Mouse (Mus musculus): ENCODE measurements at regions not wholly inside any gene's neighbourhood (a gene's known extent, or its start where the extent isn't known, plus 50 kb on each side); places are given as distances from the start of the nearest gene placed in this dataset.

GRCm38 (mm10) chr1:42472495-42473230 lies 222.9 kb upstream of the Pou3f3 start:
- no peak overlapping the region for H3K4me3 ChIP-seq (ENCODE audit: low read depth, low read length)
- ATAC-seq (replicated peaks; ENCODE audit: insufficient number of reproducible peaks, low FRiP score, low TSS enrichment, low read depth) (no peak), DNase-seq (ENCODE audit: low spot score) (no peak)
- no peaks in the 10 kb centered on the region for H3K27me3 ChIP-seq (ENCODE audit: control insufficient read depth, insufficient read depth, low read length)
- no peak overlapping the region for H3K4me2 ChIP-seq (ENCODE audit: low read depth, low read length)
- H3K27ac ChIP-seq (replicated peaks; ENCODE audit: low read depth, low read length) = no peak overlapping the region
- H3K36me3 ChIP-seq (replicated peaks; ENCODE audit: control insufficient read depth, insufficient read depth, low read depth, low read length) = no peaks in the 10 kb centered on the region
- H3K9ac ChIP-seq (replicated peaks; ENCODE audit: low read length) = no peak overlapping the region
- WGBS = 69% methylated on average over 13 of the region's 13 CpGs
- H3K9me3 ChIP-seq (replicated peaks; ENCODE audit: control insufficient read depth, low read length) = no peaks in the 10 kb centered on the region
- H3K4me1 ChIP-seq (ENCODE audit: control insufficient read depth, insufficient read depth, low read length) = no peaks in the 10 kb centered on the region

- DNase-seq (ENCODE audit: low spot score) (no peak), ATAC-seq (replicated peaks; ENCODE audit: insufficient number of reproducible peaks, low FRiP score, low TSS enrichment, low read depth) (no peak)
- WGBS = 76% methylated on average over 8 of the region's 8 CpGs
- Histone ChIP-seq H3K9me3 (replicated peaks; ENCODE audit: control insufficient read depth, low read length) (no peaks in the 10 kb centered on the region), H3K9ac (replicated peaks; ENCODE audit: low read length) (no peak overlapping the region), H3K4me3 (ENCODE audit: low read depth, low read length) (no peak overlapping the region), H3K4me1 (ENCODE audit: control insufficient read depth, insufficient read depth, low read length) (no peaks in the 10 kb centered on the region), H3K36me3 (replicated peaks; ENCODE audit: control insufficient read depth, insufficient read depth, low read depth, low read length) (no peaks in the 10 kb centered on the region), H3K27me3 (ENCODE audit: control insufficient read depth, insufficient read depth, low read length) (no peaks in the 10 kb centered on the region), H3K27ac (replicated peaks; ENCODE audit: low read depth, low read length) (no peak overlapping the region), H3K4me2 (ENCODE audit: low read depth, low read length) (no peak overlapping the region)
Observed at GRCm38 (mm10) chr1:42474197-42474596, 221.4 kb upstream of the Pou3f3 start.

GRCm38 (mm10) chr1:42474831-42475230 lies 220.7 kb upstream of the Pou3f3 start:
- Histone ChIP-seq H3K27me3 (ENCODE audit: control insufficient read depth, insufficient read depth, low read length) (no peaks in the 10 kb centered on the region), H3K36me3 (replicated peaks; ENCODE audit: control insufficient read depth, insufficient read depth, low read depth, low read length) (no peaks in the 10 kb centered on the region), H3K4me3 (ENCODE audit: low read depth, low read length) (no peak overlapping the region), H3K27ac (replicated peaks; ENCODE audit: low read depth, low read length) (no peak overlapping the region), H3K9ac (replicated peaks; ENCODE audit: low read length) (no peak overlapping the region), H3K4me1 (ENCODE audit: control insufficient read depth, insufficient read depth, low read length) (no peaks in the 10 kb centered on the region), H3K4me2 (ENCODE audit: low read depth, low read length) (no peak overlapping the region), H3K9me3 (replicated peaks; ENCODE audit: control insufficient read depth, low read length) (no peaks in the 10 kb centered on the region)
- no peak for ATAC-seq (replicated peaks; ENCODE audit: insufficient number of reproducible peaks, low FRiP score, low TSS enrichment, low read depth)
- 94% methylated on average over 1 of the region's 1 CpGs for WGBS
- no peak for DNase-seq (ENCODE audit: low spot score)

- ATAC-seq (replicated peaks; ENCODE audit: insufficient number of reproducible peaks, low FRiP score, low TSS enrichment, low read depth) (no peak), DNase-seq (ENCODE audit: low spot score) (no peak)
- 82% methylated on average over 2 of the region's 2 CpGs for WGBS
- Histone ChIP-seq H3K4me1 (ENCODE audit: control insufficient read depth, insufficient read depth, low read length) (no peaks in the 10 kb centered on the region), H3K4me2 (ENCODE audit: low read depth, low read length) (no peak overlapping the region), H3K9ac (replicated peaks; ENCODE audit: low read length) (no peak overlapping the region), H3K9me3 (replicated peaks; ENCODE audit: control insufficient read depth, low read length) (no peaks in the 10 kb centered on the region), H3K27me3 (ENCODE audit: control insufficient read depth, insufficient read depth, low read length) (no peaks in the 10 kb centered on the region), H3K36me3 (replicated peaks; ENCODE audit: control insufficient read depth, insufficient read depth, low read depth, low read length) (no peaks in the 10 kb centered on the region), H3K4me3 (ENCODE audit: low read depth, low read length) (no peak overlapping the region), H3K27ac (replicated peaks; ENCODE audit: low read depth, low read length) (no peak overlapping the region)
Observed at GRCm38 (mm10) chr1:42475629-42476028, 219.9 kb upstream of the Pou3f3 start.

- H3K4me1 ChIP-seq (ENCODE audit: control insufficient read depth, insufficient read depth, low read length) = no peaks in the 10 kb centered on the region
- 76% methylated on average over 8 of the region's 8 CpGs for WGBS
- no peak for ATAC-seq (replicated peaks; ENCODE audit: insufficient number of reproducible peaks, low FRiP score, low TSS enrichment, low read depth)
- no peak overlapping the region for H3K27ac ChIP-seq (replicated peaks; ENCODE audit: low read depth, low read length)
- no peaks in the 10 kb centered on the region for H3K27me3 ChIP-seq (ENCODE audit: control insufficient read depth, insufficient read depth, low read length)
- no peaks in the 10 kb centered on the region for H3K9me3 ChIP-seq (replicated peaks; ENCODE audit: control insufficient read depth, low read length)
- H3K4me2 ChIP-seq (ENCODE audit: low read depth, low read length) = no peak overlapping the region
- H3K4me3 ChIP-seq (ENCODE audit: low read depth, low read length) = no peak overlapping the region
- no peak overlapping the region for H3K9ac ChIP-seq (replicated peaks; ENCODE audit: low read length)
- no peaks in the 10 kb centered on the region for H3K36me3 ChIP-seq (replicated peaks; ENCODE audit: control insufficient read depth, insufficient read depth, low read depth, low read length)
- no peak for DNase-seq (ENCODE audit: low spot score)
Observed at GRCm38 (mm10) chr1:42480348-42480920, 215.1 kb upstream of the Pou3f3 start.

- H3K27me3 ChIP-seq (ENCODE audit: control insufficient read depth, insufficient read depth, low read length) = peaks cover 8% of the 10 kb centered on the region; the same call in 1 of the 2 replicates
- H3K4me3 ChIP-seq (ENCODE audit: low read depth, low read length) = no peak overlapping the region
- H3K27ac ChIP-seq (replicated peaks; ENCODE audit: low read depth, low read length) = no peak overlapping the region
- DNase-seq (ENCODE audit: low spot score) (no peak), ATAC-seq (replicated peaks; ENCODE audit: insufficient number of reproducible peaks, low FRiP score, low TSS enrichment, low read depth) (no peak)
- no peaks in the 10 kb centered on the region for H3K36me3 ChIP-seq (replicated peaks; ENCODE audit: control insufficient read depth, insufficient read depth, low read depth, low read length)
- H3K4me1 ChIP-seq (ENCODE audit: control insufficient read depth, insufficient read depth, low read length) = peaks cover 2% of the 10 kb centered on the region; the same call in 1 of the 2 replicates
- no peak overlapping the region for H3K4me2 ChIP-seq (ENCODE audit: low read depth, low read length)
- WGBS = 49% methylated on average over 5 of the region's 5 CpGs
- no peaks in the 10 kb centered on the region for H3K9me3 ChIP-seq (replicated peaks; ENCODE audit: control insufficient read depth, low read length)
- no peak overlapping the region for H3K9ac ChIP-seq (replicated peaks; ENCODE audit: low read length)
Observed at GRCm38 (mm10) chr1:42489563-42489962, 206.0 kb upstream of the Pou3f3 start.

- Histone ChIP-seq H3K36me3 (replicated peaks; ENCODE audit: control insufficient read depth, insufficient read depth, low read depth, low read length) (no peaks in the 10 kb centered on the region), H3K4me2 (ENCODE audit: low read depth, low read length) (peak overlapping the region; percentile 69), H3K9me3 (replicated peaks; ENCODE audit: control insufficient read depth, low read length) (no peaks in the 10 kb centered on the region), H3K27me3 (ENCODE audit: control insufficient read depth, insufficient read depth, low read length) (peaks cover 8% of the 10 kb centered on the region; the same call in 1 of the 2 replicates), H3K4me1 (ENCODE audit: control insufficient read depth, insufficient read depth, low read length) (peaks cover 2% of the 10 kb centered on the region; the same call in 1 of the 2 replicates), H3K9ac (replicated peaks; ENCODE audit: low read length) (no peak overlapping the region; the same call in 1 of the 2 replicates), H3K4me3 (ENCODE audit: low read depth, low read length) (peak overlapping the region; percentile 31), H3K27ac (replicated peaks; ENCODE audit: low read depth, low read length) (no peak overlapping the region)
- ATAC-seq (replicated peaks; ENCODE audit: insufficient number of reproducible peaks, low FRiP score, low TSS enrichment, low read depth) = peak; percentile 82
- peak; percentile 52 for DNase-seq (ENCODE audit: low spot score)
- WGBS = 14% methylated on average over 11 of the region's 11 CpGs
Observed at GRCm38 (mm10) chr1:42490856-42491643, 204.5 kb upstream of the Pou3f3 start.
